Mouse (Mus musculus) forebrain, embryonic 11.5 days (tissue): ENCODE measurements around the gene Adgrg2. TPM values are rescaled to one million over a fixed set of nuclear protein-coding genes. Genes with fewer than 3 reads are reported as not detected.

Source experiments
- ATAC-seq: fragments of 200-750 bp; cut with Nextera tagmentation; replicated peaks from 2 replicates; pipeline ENCODE4 v1.8.0; 2017; ENCODE audit warnings: moderate TSS enrichment; ENCODE audit not compliant: low FRiP score
- DNase-seq: peaks from one replicate; pipeline ENCODE4 v3.0.0-alpha.2; 2017; ENCODE audit warnings: low spot score
- H3K27ac ChIP-seq: fragments of 300-500 bp; sonication (generic); 2 replicates; pipeline ENCODE4 v1.5.1; 2014; ENCODE audit warnings: low read depth, low read length
- H3K27me3 ChIP-seq: fragments of 300-500 bp; sonication (generic); 2 replicates; pipeline ENCODE4 v1.6.1; 2014; ENCODE audit warnings: mild to moderate bottlenecking, low read length, mixed read lengths; ENCODE audit not compliant: control insufficient read depth, insufficient read depth
- H3K36me3 ChIP-seq: fragments of 300-500 bp; sonication (generic); 2 replicates; pipeline ENCODE4 v1.6.1; 2014; ENCODE audit warnings: mild to moderate bottlenecking, low read length, moderate library complexity, mixed read lengths; ENCODE audit not compliant: control insufficient read depth, insufficient read depth
- H3K4me1 ChIP-seq: fragments of 300-500 bp; sonication (generic); replicated peaks from 2 replicates; pipeline ENCODE4 v1.6.1; 2014; ENCODE audit warnings: low read length, mixed read lengths; ENCODE audit not compliant: control insufficient read depth, insufficient read depth
- H3K4me2 ChIP-seq: fragments of 300-500 bp; sonication (generic); 2 replicates; pipeline ENCODE4 v1.6.1; 2014; ENCODE audit warnings: low read depth, mild to moderate bottlenecking, low read length, moderate library complexity, mixed read lengths; ENCODE audit not compliant: severe bottlenecking
- H3K4me3 ChIP-seq: fragments of 300-500 bp; sonication (generic); 2 replicates; pipeline ENCODE4 v1.5.1; 2014; ENCODE audit warnings: low read depth, low read length
- H3K9ac ChIP-seq: fragments of 300-500 bp; sonication (generic); 2 replicates; pipeline ENCODE4 v1.6.1; 2014; ENCODE audit warnings: low read length
- H3K9me3 ChIP-seq: fragments of 300-500 bp; sonication (generic); 2 replicates; pipeline ENCODE4 v1.6.1; 2016; ENCODE audit warnings: low read length, mixed read lengths; ENCODE audit not compliant: control insufficient read depth
- WGBS: fragments of 180-500 bp; shearing (Covaris S2); extraction: QIAGEN DNeasy Blood & Tissue Kit; methylation state at CpG from one replicate; pipeline ENCODE4 v1.1.7; 2014; 5-methylcytosine and 5-hydroxymethylcytosine counted together
- polyA plus RNA-seq: library from polyadenylated mRNA; unstranded; fragments of >200 nt; fragmentation: Nextera tagmentation; extraction: Ambion mirVana; gene quantifications from 2 replicates; pipeline ENCODE4 v1.2.1, GENCODE M21; 2014

Adgrg2 gene
- 0.79 and 1.1 TPM in 2 replicates for polyA plus RNA-seq

DNA sequence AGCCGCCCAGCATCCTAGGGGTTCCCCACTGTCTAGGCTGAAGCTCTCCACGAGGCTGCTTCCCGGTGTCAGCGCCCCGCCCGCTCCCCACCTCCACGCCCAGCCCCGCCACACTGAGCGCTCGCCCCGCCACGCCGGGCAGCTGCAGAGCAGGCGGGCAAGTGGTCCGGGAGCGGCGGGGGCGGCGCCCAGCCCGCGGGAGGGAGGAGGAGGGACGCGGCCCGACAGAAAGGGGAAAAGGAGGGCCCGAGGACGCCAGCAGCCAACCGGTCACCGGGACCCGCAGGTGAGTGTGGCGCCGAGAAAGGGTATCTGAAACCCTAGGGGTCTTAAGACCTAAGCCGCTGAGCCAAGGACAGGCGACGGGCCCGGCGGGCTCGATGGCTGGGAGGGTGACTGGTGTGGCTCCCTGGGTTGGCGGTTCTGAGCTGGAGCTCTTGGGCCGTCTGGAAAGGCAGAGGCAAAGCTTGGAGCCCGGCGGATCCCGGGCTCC lies at the start of gene Adgrg2:
Adgrg2 (plus strand) TSS at position 227 of the 493 bp plus-strand sequence.
- H3K27me3 ChIP-seq = peaks cover 8% of the 10 kb centered on the region
- 16% methylated on average over 42 of the region's 42 CpGs for WGBS
- no peak within 1 kb of the TSS for H3K27ac ChIP-seq

GRCm38 (mm10) chrX:160350995-160351394 lies 39.5 kb upstream of the Adgrg2 start:
- Histone ChIP-seq H3K9me3 (no peaks in the 10 kb centered on the region), H3K9ac (no peak overlapping the region), H3K4me2 (no peak overlapping the region), H3K4me3 (no peak overlapping the region), H3K27me3 (peaks cover 9% of the 10 kb centered on the region), H3K36me3 (no peaks in the 10 kb centered on the region), H3K27ac (no peak overlapping the region), H3K4me1 (0 out of 2 replicates have a peak, but pooled peaks cover 2% of the 10 kb centered on the region)
- DNase-seq = no peak
- 0 out of 2 replicates have a peak, but pooled peaks have one; percentile 69 for ATAC-seq
- WGBS = 50% methylated on average over 7 of the region's 7 CpGs

More for the DNA sequence above, at the start of gene Adgrg2:
- no peaks in the 10 kb centered on the region for H3K36me3 ChIP-seq
- peak within 1 kb of the TSS; percentile 37 for H3K4me3 ChIP-seq
- H3K4me2 ChIP-seq = peak within 1 kb of the TSS; percentile 67
- peak; percentile 83 for ATAC-seq
- peak within 1 kb of the TSS; percentile 45; the same call in 1 of the 2 replicates for H3K9ac ChIP-seq
- H3K9me3 ChIP-seq = no peaks in the 10 kb centered on the region
- peak; percentile 63 for DNase-seq
- H3K4me1 ChIP-seq = no peaks in the 10 kb centered on the region

DNA sequence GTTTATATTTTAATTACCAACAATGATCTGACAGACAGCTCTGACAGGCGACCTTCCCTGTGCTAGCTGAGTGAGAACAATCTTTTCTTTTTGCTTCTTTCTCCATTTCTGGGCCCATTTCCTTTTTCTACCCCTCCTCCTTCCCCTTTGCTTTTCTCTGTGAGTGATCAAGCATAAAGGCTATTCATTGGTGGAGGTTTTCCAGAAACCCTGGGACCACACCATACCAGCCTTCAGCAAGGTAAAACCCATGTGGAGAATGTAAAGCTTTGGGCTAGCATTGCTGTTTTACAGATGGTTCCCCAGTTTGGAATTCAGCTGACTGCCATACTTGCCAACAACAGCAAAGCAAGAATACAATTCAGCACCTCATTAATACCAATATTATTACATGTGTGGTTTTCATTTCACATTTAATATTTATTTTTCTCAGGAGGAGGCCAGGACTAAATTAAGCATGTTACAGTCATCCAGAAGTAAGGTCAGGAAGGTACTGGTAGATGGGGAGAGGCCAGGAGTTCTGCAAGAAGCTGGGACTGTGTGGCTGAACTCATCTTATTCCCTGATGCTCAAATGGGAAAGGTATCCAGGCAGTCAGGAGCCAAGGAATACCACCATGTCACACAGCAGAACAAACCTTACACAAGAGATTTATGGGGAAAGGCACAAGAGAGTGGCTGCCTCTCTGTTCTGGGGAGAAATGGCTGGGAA lies 38.4 kb upstream of the Adgrg2 start:
- peak; percentile 85 for ATAC-seq
- no peak overlapping the region for H3K9ac ChIP-seq
- 10% methylated on average over 1 of the region's 1 CpGs for WGBS
- no peaks in the 10 kb centered on the region for H3K36me3 ChIP-seq
- H3K4me2 ChIP-seq = no peak overlapping the region
- H3K27ac ChIP-seq = no peak overlapping the region
- H3K27me3 ChIP-seq = peaks cover 12% of the 10 kb centered on the region
- H3K9me3 ChIP-seq = no peaks in the 10 kb centered on the region
- 0 out of 2 replicates have a peak, but pooled peaks cover 2% of the 10 kb centered on the region for H3K4me1 ChIP-seq
- no peak for DNase-seq
- H3K4me3 ChIP-seq = no peak overlapping the region

DNA sequence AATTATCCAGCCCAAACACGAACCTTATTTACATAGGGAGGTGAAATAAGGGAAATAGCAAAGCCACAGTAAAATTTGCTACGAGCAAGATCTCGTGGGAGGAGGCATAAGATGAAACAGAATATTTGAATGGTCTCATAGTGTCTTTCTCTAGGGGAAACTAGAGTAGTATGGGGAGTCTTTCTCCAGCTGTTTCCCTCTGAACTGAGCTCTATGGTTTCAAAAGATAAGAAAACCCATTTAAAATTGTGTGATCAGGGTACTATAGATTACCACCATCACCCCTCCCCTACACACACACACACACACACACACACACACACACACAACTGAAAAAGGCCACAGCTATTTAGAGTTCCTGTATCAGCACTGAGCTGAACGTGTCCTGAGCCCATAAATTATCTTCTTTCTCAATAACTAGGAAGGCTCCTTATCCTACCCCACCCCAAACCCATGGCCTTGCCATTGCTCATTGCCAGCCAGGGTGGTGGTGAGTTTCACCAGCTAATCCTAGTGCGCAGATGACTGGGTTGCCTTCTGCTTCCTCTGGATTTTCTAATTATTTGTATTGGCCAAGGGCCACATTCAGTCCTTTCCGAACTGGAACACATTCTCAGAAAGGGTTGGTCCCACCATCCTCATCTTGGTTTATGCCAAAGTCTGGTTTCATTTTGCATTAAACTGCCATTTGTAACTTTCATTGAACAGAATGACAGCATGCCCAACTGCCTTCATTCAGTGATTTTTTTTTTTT lies 5.6 kb upstream of the Adgrg2 start:
- WGBS = 84% methylated on average over 6 of the region's 6 CpGs
- ATAC-seq (no peak), DNase-seq (no peak)
- no peak overlapping the region for H3K27ac ChIP-seq
- H3K9ac ChIP-seq = no peak overlapping the region
- no peaks in the 10 kb centered on the region for H3K36me3 ChIP-seq
- no peaks in the 10 kb centered on the region for H3K4me1 ChIP-seq
- H3K4me2 ChIP-seq = no peak overlapping the region
- H3K27me3 ChIP-seq = no peaks in the 10 kb centered on the region; the same call in none of the 2 replicates
- H3K4me3 ChIP-seq = no peak overlapping the region
- H3K9me3 ChIP-seq = no peaks in the 10 kb centered on the region

GRCm38 (mm10) chrX:160385502-160385772 lies 5.1 kb upstream of the Adgrg2 start:
- no peaks in the 10 kb centered on the region for H3K36me3 ChIP-seq
- peaks cover 2% of the 10 kb centered on the region for H3K27me3 ChIP-seq
- DNase-seq = no peak
- no peak overlapping the region for H3K27ac ChIP-seq
- H3K4me1 ChIP-seq = no peaks in the 10 kb centered on the region
- no peak for ATAC-seq
- no peak overlapping the region for H3K9ac ChIP-seq
- no peak overlapping the region for H3K4me2 ChIP-seq
- WGBS = 90% methylated on average over 1 of the region's 1 CpGs
- H3K4me3 ChIP-seq = no peak overlapping the region
- no peaks in the 10 kb centered on the region for H3K9me3 ChIP-seq

DNA sequence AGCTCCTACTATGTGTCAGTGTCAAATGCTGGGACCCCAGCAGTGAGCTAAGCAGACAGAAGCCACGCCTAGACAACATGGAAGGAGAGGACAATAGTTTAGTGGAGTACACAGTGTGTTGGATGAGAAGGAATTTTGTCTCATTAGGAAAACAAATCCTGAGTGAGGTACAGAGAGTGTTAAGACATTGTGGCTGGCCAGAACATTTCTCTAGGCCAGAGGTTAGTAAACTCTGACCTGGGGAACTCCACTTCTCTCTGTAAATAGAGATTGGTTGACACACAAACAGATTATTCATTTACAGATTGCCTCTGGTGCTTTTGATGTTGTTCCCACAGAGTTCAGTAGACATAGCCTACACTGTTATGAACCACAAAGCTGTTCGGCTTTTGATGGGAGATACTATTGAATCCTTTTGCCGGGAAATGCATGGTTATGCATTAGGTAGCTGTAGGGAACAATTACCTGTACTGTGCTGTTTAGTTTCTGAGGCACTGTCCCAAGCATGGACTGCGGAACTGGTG lies 22.5 kb downstream of the Adgrg2 start:
- Histone ChIP-seq H3K9me3 (no peaks in the 10 kb centered on the region), H3K9ac (no peak overlapping the region), H3K27me3 (peaks cover 2% of the 10 kb centered on the region; the same call in 1 of the 2 replicates), H3K4me2 (no peak overlapping the region), H3K27ac (no peak overlapping the region), H3K4me1 (no peaks in the 10 kb centered on the region), H3K36me3 (no peaks in the 10 kb centered on the region), H3K4me3 (no peak overlapping the region)
- DNase-seq = no peak
- no peak for ATAC-seq
- WGBS = 86% methylated on average over 4 of the region's 4 CpGs

DNA sequence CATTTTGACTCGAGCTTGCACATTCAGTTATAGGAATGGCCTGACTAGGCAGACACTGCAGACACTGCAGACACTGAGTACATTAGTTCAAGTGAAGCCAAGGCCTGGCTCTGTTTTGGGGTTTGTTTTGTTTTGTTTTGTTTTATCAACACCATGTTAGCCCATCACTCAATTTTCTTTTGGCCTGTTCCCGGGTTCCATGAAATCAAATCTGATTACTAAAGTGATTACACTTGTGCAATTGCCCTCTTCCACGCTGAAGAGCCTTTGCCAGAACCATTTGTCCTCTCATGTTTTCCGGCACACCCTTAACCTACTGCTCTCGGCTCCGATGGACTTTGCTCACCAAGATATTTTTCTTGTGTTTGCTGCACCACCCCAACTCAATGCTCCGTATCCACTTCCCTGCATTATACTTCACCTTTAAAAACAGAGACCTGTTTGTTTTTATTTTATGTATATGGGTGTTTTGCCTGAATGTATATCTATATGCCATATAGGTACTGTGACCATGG lies 23.4 kb downstream of the Adgrg2 start:
- peaks cover under 1% of the 10 kb centered on the region; the same call in 1 of the 2 replicates for H3K27me3 ChIP-seq
- WGBS = 91% methylated on average over 7 of the region's 7 CpGs

GRCm38 (mm10) chrX:160418397-160418796 lies 27.9 kb downstream of the Adgrg2 start:
- WGBS = 89% methylated on average over 7 of the region's 7 CpGs
- Histone ChIP-seq H3K27ac (no peak overlapping the region), H3K4me2 (no peak overlapping the region), H3K9ac (no peak overlapping the region), H3K4me1 (no peaks in the 10 kb centered on the region), H3K36me3 (no peaks in the 10 kb centered on the region), H3K9me3 (no peaks in the 10 kb centered on the region), H3K4me3 (no peak overlapping the region), H3K27me3 (no peaks in the 10 kb centered on the region; the same call in 1 of the 2 replicates)
- ATAC-seq (no peak), DNase-seq (no peak)

More for the DNA sequence above, 23.4 kb downstream of the Adgrg2 start:
- ATAC-seq = no peak
- H3K4me3 ChIP-seq = no peak overlapping the region
- no peaks in the 10 kb centered on the region for H3K4me1 ChIP-seq
- no peak overlapping the region for H3K4me2 ChIP-seq
- no peaks in the 10 kb centered on the region for H3K9me3 ChIP-seq
- H3K9ac ChIP-seq = no peak overlapping the region
- no peak overlapping the region for H3K27ac ChIP-seq
- DNase-seq = no peak
- H3K36me3 ChIP-seq = no peaks in the 10 kb centered on the region
